Mouse (Mus musculus) left cerebral cortex, postnatal 4 days (tissue): ENCODE data around the gene Brwd1. TPM values are rescaled to one million over a fixed set of nuclear protein-coding genes. Genes with fewer than 3 reads are reported as not detected.
A peak's percentile ranks its signal among the peaks of the same experiment; 100 is the strongest.
"Not testable (repeated sequence)": the region's sequence is repeated elsewhere in the genome, so short reads cannot be mapped to it uniquely, and the experiment has no call there.

Experiments used
- DNase-seq: peaks from one replicate; pipeline ENCODE4 v3.0.0-alpha.2; 2022
- intact Hi-C: fragments of 180-260 bp; cut with DNase I; formaldehyde crosslinking; loops from one replicate; pipeline ENCODE4 v1.15.1; 2025
- total RNA-seq, 2 experiments: library from RNA; stranded (reverse); gene quantifications; 2 replicates each; pipeline ENCODE4 v1.2.3; 2021

The Brwd1 gene
- total RNA-seq, 2 experiments from 2014 or later = 131 to 135 TPM

- intact Hi-C loops = no loop called here
- no peak for DNase-seq
Observed at GRCm38 (mm10) chr16:95991122-95991900, 91.0 kb downstream of the Brwd1 start.

- peak; percentile 99 for DNase-seq
- intact Hi-C loops = no loop called here
Observed at GRCm38 (mm10) chr16:95990462-95991121, 91.7 kb downstream of the Brwd1 start, which contains the start of gene Psmg1. Psmg1 (minus strand) TSS chr16:95990960.

- no peak for DNase-seq
- intact Hi-C loops = no loop called here
Observed at GRCm38 (mm10) chr16:95984911-95985310, 97.4 kb downstream of the Brwd1 start.

GRCm38 (mm10) chr16:95983601-95984000 is 98.7 kb downstream of the Brwd1 start:
- DNase-seq = no peak
- intact Hi-C loops = no loop called here

DNA sequence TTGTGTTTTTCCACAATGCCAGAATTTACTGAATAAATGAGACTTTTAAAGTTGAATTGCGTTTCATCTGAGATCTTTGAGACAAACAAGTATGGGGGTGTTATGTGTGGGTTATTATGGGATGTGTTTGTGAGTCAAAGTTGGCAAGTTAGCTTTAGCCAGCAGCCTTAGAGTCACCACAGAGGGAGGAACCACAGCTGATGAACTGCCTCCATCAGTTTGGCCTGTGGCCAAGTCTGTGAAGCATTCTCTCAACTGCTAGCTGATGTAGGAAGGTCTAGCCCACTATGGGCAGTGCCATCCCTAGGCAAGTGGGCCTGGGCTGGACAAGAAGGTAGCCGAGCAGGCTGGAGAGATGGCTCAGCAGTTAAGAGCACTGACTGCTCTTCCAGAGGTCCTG is 111.5 kb downstream of the Brwd1 start:
- DNase-seq = no peak
- intact Hi-C loops = no loop called here

DNA sequence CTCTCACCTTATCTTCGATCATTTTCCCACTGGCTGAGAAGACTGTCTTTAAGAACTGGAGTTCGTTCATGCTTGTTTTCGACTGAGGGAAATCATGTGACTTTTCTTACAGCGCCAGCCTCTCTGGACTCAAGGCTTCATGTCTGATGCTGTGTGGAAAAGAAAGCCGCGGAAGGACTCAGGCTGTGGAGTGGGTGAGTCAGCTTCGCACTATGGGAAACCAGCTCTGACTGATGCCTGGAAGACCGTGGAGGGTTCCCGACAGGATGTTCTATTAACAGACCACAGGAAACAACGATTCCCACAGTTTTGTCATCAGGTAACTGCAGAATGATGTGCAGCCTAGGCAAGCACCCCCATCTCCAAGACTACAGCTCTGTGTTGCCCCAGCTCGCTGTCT is 114.9 kb downstream of the Brwd1 start:
- intact Hi-C loops = no loop called here
- no peak for DNase-seq

DNA sequence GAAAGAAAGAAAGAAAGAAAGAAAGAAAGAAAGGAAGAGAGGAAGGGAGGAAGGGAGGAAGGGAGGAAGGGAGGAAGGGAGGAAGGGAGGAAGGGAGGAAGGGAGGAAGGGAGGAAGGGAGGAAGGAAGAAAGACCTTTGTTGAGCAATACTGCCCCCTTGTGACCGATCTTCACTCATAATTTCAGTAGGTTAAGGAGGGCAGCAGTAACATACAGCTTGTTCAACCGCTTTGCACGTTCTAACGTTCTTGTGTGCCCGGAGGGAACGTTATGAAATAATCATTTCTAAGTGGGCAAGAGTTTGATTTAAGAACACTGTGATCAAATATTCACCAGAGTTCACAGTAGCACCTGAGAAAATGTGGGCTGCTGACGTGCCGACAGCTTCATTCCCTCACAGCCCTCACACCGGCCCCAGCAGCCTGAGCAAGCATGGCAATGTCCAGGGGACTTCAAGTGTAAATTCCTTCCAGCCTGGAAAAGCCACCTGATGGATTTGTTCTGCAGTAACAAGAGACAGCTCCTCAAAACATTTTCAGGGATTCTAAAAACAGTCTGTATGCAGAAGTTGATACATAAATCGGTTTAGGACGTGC is 117.8 kb downstream of the Brwd1 start:
- DNase-seq = peak; percentile 42
- intact Hi-C loops = loop anchor here (5.0 kb wide), 1 partner anchor 612 kb away; no protein-coding TSS in a partner anchor

- DNase-seq = not testable (repeated sequence)
- intact Hi-C loops = loop anchor here (5.0 kb wide), 1 partner anchor 609 kb away; no protein-coding TSS in a partner anchor
Observed at GRCm38 (mm10) chr16:95961484-95961883, 120.8 kb downstream of the Brwd1 start.

DNA sequence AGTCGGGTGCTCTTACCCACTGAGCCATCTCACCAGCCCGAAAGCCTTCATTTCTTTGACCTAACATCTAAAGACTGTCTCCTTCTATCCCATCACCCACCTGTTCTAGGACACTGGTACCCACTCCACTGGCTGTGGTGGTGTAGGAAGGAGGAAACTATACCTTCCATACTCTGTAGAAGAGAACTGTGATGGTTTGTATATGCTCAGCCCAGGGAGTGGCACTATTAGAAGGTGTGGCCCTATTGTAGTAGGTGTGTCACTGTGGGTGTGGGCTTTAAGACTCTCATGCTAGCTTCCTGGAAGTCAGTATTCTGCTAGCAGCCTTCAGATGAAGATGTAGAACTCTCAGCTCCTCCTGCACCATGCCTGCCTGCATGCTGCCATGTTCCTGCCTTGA is 121.6 kb downstream of the Brwd1 start:
- intact Hi-C loops = loop anchor here (5.0 kb wide), 1 partner anchor 608 kb away; no protein-coding TSS in a partner anchor
- DNase-seq = not testable (repeated sequence)

GRCm38 (mm10) chr16:95958080-95958479 is 124.2 kb downstream of the Brwd1 start:
- DNase-seq = no peak
- intact Hi-C loops = no loop called here

DNA sequence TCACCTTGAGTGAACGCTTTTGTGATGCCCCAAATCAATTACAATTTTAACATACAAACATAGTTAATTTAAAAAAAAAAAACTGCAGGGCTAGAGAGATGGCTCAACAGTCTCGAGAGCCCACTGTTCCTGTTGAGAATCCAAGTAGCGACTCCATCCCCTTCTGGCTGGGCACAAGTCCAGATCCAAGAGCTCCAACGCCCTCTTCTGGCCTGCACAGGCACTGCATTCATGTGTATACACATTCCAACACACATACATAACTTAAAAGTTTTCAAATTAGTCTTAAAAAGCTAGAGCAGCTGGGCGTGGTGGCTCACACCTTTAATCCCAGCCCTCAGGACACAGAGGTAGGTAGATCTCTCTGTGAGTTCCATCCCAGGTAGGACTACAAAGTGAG is 125.7 kb downstream of the Brwd1 start:
- intact Hi-C loops = no loop called here
- DNase-seq = peak; percentile 20

GRCm38 (mm10) chr16:95955716-95956346 is 126.5 kb downstream of the Brwd1 start:
- no peak for DNase-seq
- intact Hi-C loops = no loop called here

- intact Hi-C loops = no loop called here
- no peak for DNase-seq
Observed at GRCm38 (mm10) chr16:95954341-95954740, 128.0 kb downstream of the Brwd1 start.

DNA sequence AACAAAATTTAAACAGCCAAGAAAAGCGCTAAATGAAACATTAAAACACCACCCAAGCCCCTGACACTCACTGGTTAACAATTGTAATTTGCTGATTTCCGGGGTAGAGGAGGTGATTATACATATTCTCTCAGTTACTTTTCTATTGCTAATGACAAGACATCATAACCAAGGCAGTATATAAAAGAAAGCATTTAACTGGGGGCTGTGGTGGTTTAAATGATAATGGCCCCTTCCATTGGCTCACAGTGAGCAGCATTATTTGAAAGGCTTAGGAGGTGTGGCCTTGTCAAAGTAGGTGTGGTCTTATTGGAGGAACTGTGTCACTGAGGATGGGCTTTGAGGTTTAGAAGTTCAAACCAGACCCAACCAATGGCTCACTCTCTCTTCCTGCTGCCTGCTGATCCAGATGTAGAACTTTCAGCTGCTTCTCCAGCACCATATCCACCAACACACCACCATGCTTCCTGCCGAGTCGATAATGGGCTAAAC is 129.1 kb downstream of the Brwd1 start:
- intact Hi-C loops = no loop called here

DNA sequence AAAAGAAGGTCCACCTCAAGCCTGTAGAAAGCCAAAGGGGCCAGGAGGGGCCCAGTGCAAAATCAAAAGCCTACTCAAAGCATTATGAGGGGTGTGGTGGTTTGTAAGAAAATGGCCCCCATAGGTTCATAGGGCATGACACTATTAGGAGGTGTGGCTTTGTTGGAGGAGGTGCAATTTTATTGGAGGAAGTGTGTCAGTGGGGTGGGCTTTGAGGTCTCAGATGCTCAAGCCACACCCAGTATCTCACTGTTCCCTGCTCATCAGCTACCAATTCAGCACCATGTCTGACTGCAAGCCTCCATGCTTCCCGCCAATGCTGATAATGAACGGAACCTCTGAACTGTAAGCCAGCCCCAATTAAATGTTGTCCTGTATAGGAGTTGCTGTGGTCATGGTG is 130.9 kb downstream of the Brwd1 start:
- no peak for DNase-seq
- intact Hi-C loops = no loop called here

More for the DNA sequence above, 129.1 kb downstream of the Brwd1 start:
- no peak for DNase-seq

GRCm38 (mm10) chr16:95945389-95946311 is 136.7 kb downstream of the Brwd1 start:
- DNase-seq = peak; percentile 67
- intact Hi-C loops = loop anchor here (5.0 to 10.0 kb wide), 3 partner anchors 241 to 481 kb away; partner anchors contain the start of gene Ets2

DNA sequence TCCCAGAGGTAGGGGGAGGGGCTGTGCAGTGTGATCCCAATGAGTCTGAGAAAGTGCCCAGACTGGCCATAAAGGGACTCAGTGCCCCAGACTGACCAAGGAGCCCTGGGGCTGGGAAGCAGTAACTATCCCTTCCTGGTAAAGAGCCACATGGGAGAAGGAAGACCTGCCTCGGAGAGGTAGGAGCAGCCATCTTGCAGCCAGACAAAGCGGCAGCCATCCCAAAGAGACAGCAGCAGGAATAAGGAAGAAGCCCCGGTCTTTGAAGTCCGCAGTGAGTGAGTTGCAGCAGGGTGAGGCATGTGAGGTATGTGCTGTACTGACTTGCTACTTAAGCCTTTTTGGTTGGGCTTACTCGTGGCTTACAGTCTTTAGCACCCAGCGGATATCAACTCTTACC is 139.1 kb downstream of the Brwd1 start:
- DNase-seq = no peak
- intact Hi-C loops = loop anchor here (10.0 kb wide), 2 partner anchors 238 to 478 kb away; partner anchors contain the start of gene Ets2
